Mouse (Mus musculus) right cerebral cortex, postnatal 36 days (tissue): ENCODE measurements around the gene Trim33.

ENCODE experiments used
- DNase-seq, 2 experiments: peaks; one replicate each; pipeline ENCODE4 v3.0.0; 2022; ENCODE audit warnings: low spot score in 2 of 2, mixed read lengths in 1 of 2

Gene Trim33

GRCm38 (mm10) chr3:103354041-103354440 lies 74.9 kb downstream of the Trim33 start:
- DNase-seq: no peak

GRCm38 (mm10) chr3:103361150-103361549 lies 82.1 kb downstream of the Trim33 start:
- no peak for DNase-seq

- DNase-seq: no peak
These were observed 85.3 kb downstream of the Trim33 start for GRCm38 (mm10) chr3:103364182-103364945.

GRCm38 (mm10) chr3:103367176-103367970 lies 88.3 kb downstream of the Trim33 start:
- no peak for DNase-seq

- DNase-seq: no peak
These were observed 89.6 kb downstream of the Trim33 start for GRCm38 (mm10) chr3:103368731-103369130.

- peak; percentile 28 to 30 for DNase-seq
These were observed 94.9 kb downstream of the Trim33 start for GRCm38 (mm10) chr3:103374028-103374427.

GRCm38 (mm10) chr3:103375181-103375855 lies 96.2 kb downstream of the Trim33 start:
- DNase-seq: no peak

- no peak for DNase-seq
These were observed 98.9 kb downstream of the Trim33 start for GRCm38 (mm10) chr3:103378018-103378417.

GRCm38 (mm10) chr3:103379371-103379770 lies 100.3 kb downstream of the Trim33 start:
- DNase-seq: no peak

- DNase-seq: no peak
These were observed 101.7 kb downstream of the Trim33 start for GRCm38 (mm10) chr3:103380814-103381213.

GRCm38 (mm10) chr3:103381441-103381840 lies 102.3 kb downstream of the Trim33 start:
- no peak for DNase-seq

GRCm38 (mm10) chr3:103382872-103383567 lies 103.9 kb downstream of the Trim33 start:
- DNase-seq: peak; percentile 74 to 83

GRCm38 (mm10) chr3:103384486-103384885 lies 105.4 kb downstream of the Trim33 start:
- no peak for DNase-seq

GRCm38 (mm10) chr3:103384949-103385348 lies 105.9 kb downstream of the Trim33 start:
- DNase-seq: no peak

GRCm38 (mm10) chr3:103385383-103386291 lies 106.5 kb downstream of the Trim33 start:
- DNase-seq: no peak

- DNase-seq: no peak
These were observed 107.4 kb downstream of the Trim33 start for GRCm38 (mm10) chr3:103386292-103387031.

GRCm38 (mm10) chr3:103392613-103393258 lies 113.6 kb downstream of the Trim33 start:
- DNase-seq: no peak

- DNase-seq: no peak
These were observed 114.4 kb downstream of the Trim33 start for GRCm38 (mm10) chr3:103393283-103394060.

- DNase-seq: no peak
These were observed 115.0 kb downstream of the Trim33 start for GRCm38 (mm10) chr3:103394121-103394520.
